Mouse (Mus musculus) limb, embryonic 14.5 days (tissue): ENCODE data around the gene Mtus2. TPM values are rescaled to one million over a fixed set of nuclear protein-coding genes. Genes with fewer than 3 reads are reported as not detected.

ENCODE experiments used
- ATAC-seq: fragments of 200-750 bp; cut with Nextera tagmentation; 2 replicates; pipeline ENCODE4 v1.8.0; 2017; ENCODE audit warnings: low read depth, moderate number of reproducible peaks, moderate TSS enrichment; ENCODE audit not compliant: low FRiP score
- DNase-seq: peaks from one replicate; pipeline ENCODE4 v3.0.0-alpha.2; 2015; ENCODE audit warnings: low spot score
- H3K27ac ChIP-seq: fragments of 300-500 bp; sonication (generic); replicated peaks from 2 replicates; pipeline ENCODE4 v1.5.1; 2014; ENCODE audit warnings: low read depth, mild to moderate bottlenecking, low read length, moderate library complexity, mixed read lengths
- H3K27me3 ChIP-seq: fragments of 300-500 bp; sonication (generic); 2 replicates; pipeline ENCODE4 v1.6.1; 2014; ENCODE audit warnings: low read length, mixed read lengths; ENCODE audit not compliant: control insufficient read depth, insufficient read depth
- H3K36me3 ChIP-seq: fragments of 300-500 bp; sonication (generic); 2 replicates; pipeline ENCODE4 v1.6.1; 2014; ENCODE audit warnings: mild to moderate bottlenecking, low read length, moderate library complexity, mixed read lengths; ENCODE audit not compliant: control insufficient read depth, insufficient read depth
- H3K4me1 ChIP-seq: fragments of 300-500 bp; sonication (generic); 2 replicates; pipeline ENCODE4 v1.6.1; 2014; ENCODE audit warnings: antibody characterized with exemption, low read length, mixed read lengths; ENCODE audit not compliant: control insufficient read depth, insufficient read depth
- H3K4me2 ChIP-seq: fragments of 300-500 bp; sonication (generic); replicated peaks from 2 replicates; pipeline ENCODE4 v1.6.1; 2014; ENCODE audit warnings: low read depth, mild to moderate bottlenecking, low read length, moderate library complexity; ENCODE audit not compliant: severe bottlenecking
- H3K4me3 ChIP-seq: fragments of 300-500 bp; sonication (generic); replicated peaks from 2 replicates; pipeline ENCODE4 v1.5.1; 2014; ENCODE audit warnings: low read length
- H3K9ac ChIP-seq: fragments of 300-500 bp; sonication (generic); 2 replicates; pipeline ENCODE4 v1.6.1; 2014; ENCODE audit warnings: mild to moderate bottlenecking, low read depth, low read length, moderate library complexity; ENCODE audit not compliant: severe bottlenecking
- H3K9me3 ChIP-seq: fragments of 300-500 bp; sonication (generic); 2 replicates; pipeline ENCODE4 v1.6.1; 2016; ENCODE audit warnings: low read length; ENCODE audit not compliant: control insufficient read depth
- POLR2A ChIP-seq: fragments of 200-500 bp; IDR thresholded peaks from 2 replicates; pipeline ENCODE4 v1.8.0; 2012; ENCODE audit warnings: inconsistent platforms, mild to moderate bottlenecking, moderate library complexity, borderline replicate concordance; ENCODE audit not compliant: insufficient read depth, insufficient read length; ENCODE audit errors: extremely low read depth
- WGBS: fragments of 180-500 bp; shearing (Covaris S2); extraction: QIAGEN DNeasy Blood & Tissue Kit; methylation state at CpG from one replicate; pipeline ENCODE4 v1.1.7; 2014; 5-methylcytosine and 5-hydroxymethylcytosine counted together
- polyA plus RNA-seq, 2 experiments: library from polyadenylated mRNA; depleted of rRNA in 1 of 2; stranded (reverse) in 1 of 2; unstranded in 1 of 2; fragments of >200 nt; fragmentation: Nextera tagmentation in 1 of 2; extraction: Ambion mirVana in 1 of 2; gene quantifications; 2 replicates each; pipeline versions ENCODE4 v1.2.1 to v1.2.3; 2012 to 2014

Mtus2 gene
- polyA plus RNA-seq, 2 experiments, result 3.2 to 5.5 TPM

DNA sequence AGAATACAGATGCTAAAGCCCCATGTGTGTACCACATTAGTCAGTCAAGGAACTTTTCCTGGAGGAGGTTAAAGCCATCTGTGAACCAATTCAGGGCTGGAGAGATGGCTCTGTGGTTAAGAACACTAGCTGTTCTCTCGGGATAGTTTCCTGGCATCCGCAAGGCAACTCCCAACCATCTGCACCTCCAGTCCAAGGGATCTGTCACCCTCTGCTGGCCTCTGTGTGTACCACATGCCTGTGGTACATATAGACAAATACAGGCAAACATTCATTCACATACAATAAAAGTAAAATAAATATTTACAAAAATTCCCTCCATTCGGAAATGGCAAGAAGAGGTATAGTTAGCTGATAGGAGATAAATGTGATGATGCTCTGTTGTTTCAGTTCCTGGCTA lies 184.5 kb downstream of the Mtus2 start:
- Histone ChIP-seq H3K4me2 (no peak overlapping the region), H3K27me3 (no peaks in the 10 kb centered on the region), H3K4me1 (no peaks in the 10 kb centered on the region), H3K36me3 (no peaks in the 10 kb centered on the region), H3K9ac (no peak overlapping the region), H3K27ac (no peak overlapping the region), H3K9me3 (no peaks in the 10 kb centered on the region), H3K4me3 (no peak overlapping the region)
- DNase-seq, result no peak
- TF ChIP-seq POLR2A, result no peak
- WGBS, result 89% methylated on average over 3 of the region's 3 CpGs
- ATAC-seq, result no peak

DNA sequence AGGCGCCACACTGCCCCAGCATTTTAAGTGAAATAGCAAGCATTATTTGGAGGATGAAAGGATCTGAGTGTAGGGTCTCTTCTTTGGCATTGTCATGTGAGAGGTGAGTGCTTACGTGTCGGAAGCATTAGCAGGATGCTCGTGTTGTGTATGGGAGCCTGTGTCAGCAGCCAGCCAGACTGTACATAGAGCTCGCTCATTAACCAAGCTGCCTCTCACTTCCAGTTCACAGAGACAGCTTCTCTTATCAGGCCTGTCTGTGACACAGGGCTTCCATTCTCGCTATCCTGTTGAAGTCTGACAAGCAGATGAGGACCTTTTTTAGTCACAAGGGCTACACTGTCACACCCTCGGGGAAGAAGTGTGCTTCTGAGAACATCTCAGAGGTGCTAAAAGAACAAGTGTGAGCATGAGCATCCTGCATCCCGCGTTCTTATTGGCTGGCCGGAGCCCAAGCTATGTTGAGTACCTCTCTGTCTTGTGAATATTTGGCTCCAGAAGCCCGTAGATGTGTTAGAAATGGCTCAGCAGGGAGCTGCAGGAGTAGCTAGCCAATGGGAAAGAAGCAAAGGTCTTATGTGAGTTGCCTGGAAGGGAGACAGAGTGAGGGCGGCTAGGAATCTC lies 189.2 kb downstream of the Mtus2 start:
- H3K9ac ChIP-seq, result no peak overlapping the region
- H3K27ac ChIP-seq, result no peak overlapping the region
- H3K27me3 ChIP-seq, result no peaks in the 10 kb centered on the region
- no peaks in the 10 kb centered on the region for H3K4me1 ChIP-seq
- H3K4me3 ChIP-seq, result no peak overlapping the region
- DNase-seq (no peak), ATAC-seq (peak; percentile 67)
- 76% methylated on average over 12 of the region's 12 CpGs for WGBS
- H3K36me3 ChIP-seq, result no peaks in the 10 kb centered on the region
- no peak overlapping the region for H3K4me2 ChIP-seq
- no peak for TF ChIP-seq POLR2A
- no peaks in the 10 kb centered on the region for H3K9me3 ChIP-seq

DNA sequence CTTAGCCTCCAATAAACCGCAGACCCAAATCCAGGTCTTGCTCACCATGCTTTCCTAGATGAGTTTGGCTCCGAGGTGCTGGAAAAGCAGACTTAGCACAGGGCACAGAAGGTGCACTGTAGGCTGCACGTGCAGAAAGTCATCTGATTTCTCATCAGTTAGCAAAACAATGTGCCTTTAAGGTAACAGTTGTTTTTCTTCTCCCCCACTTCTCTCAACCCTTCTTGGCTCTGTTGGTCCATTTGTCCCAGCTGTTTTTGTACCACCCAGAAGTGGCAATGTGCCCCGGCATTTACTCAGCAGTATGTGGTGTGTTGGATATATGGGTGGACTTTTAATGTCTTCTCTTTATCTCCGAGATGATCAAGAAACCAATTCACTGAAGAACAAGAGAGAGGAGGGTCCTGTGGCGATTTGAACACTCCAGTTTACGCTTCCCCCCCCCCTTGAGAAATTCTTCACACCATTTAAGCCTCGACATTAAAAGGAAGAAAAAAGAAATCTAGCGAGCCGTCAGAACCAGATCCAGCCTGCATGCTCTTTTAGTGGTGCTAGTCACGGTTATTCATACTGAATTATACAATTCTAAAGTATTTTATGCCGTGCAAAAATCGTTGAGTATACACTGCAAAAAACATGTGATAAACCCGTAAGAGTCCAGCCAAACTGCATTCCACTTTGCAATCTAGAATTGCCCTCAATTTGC lies 194.9 kb downstream of the Mtus2 start:
- H3K9ac ChIP-seq, result no peak overlapping the region
- H3K4me1 ChIP-seq, result peaks cover 14% of the 10 kb centered on the region; the same call in 1 of the 2 replicates
- H3K9me3 ChIP-seq, result no peaks in the 10 kb centered on the region
- TF ChIP-seq POLR2A, result no peak
- H3K27ac ChIP-seq, result no peak overlapping the region
- H3K4me3 ChIP-seq, result no peak overlapping the region
- H3K4me2 ChIP-seq, result no peak overlapping the region
- DNase-seq, result no peak
- ATAC-seq, result no peak
- no peaks in the 10 kb centered on the region for H3K27me3 ChIP-seq
- no peaks in the 10 kb centered on the region for H3K36me3 ChIP-seq
- WGBS, result 48% methylated on average over 14 of the region's 14 CpGs

DNA sequence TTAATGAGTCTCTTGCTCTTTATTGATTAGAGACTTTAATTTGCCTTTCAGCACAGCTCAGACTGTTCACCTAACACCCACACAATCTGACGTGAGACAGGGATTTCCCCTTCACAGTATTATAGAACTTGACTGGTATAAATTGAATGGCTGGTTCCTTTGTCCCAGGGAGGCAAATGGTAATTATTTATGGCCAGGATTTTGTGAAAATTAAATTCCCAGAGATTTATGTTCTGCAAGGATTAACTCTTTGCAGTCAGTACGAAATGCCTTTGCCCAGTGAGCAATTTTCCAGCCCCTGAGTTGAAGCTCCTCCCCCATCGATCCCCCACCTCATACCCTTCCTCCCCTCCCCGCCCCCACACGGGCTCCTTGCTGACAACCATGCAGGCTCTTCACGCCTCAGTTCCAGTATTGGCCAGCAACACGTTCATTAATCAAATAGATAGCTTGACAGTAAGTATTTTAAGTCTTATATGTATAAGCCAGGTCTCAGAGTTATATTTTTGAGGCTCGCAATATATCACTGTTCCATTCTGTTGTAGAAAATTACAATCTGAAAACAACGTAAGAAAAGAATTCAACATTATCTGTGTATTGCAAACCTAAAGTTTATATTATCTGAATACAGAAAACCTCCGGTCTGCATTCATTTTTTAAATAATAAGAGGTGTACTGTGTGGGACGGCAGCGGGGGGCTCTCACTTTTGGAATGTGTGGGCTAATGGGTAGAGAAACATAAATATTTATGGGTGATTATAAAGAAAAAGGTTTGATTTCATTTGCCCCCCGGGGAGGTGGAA lies 195.7 kb downstream of the Mtus2 start:
- Histone ChIP-seq H3K36me3 (no peaks in the 10 kb centered on the region), H3K4me2 (no peak overlapping the region), H3K4me3 (no peak overlapping the region), H3K9me3 (no peaks in the 10 kb centered on the region), H3K27me3 (no peaks in the 10 kb centered on the region), H3K27ac (no peak overlapping the region), H3K4me1 (peaks cover 14% of the 10 kb centered on the region; the same call in 1 of the 2 replicates), H3K9ac (no peak overlapping the region)
- TF ChIP-seq POLR2A, result no peak
- 51% methylated on average over 13 of the region's 13 CpGs for WGBS
- ATAC-seq (no peak), DNase-seq (no peak)

DNA sequence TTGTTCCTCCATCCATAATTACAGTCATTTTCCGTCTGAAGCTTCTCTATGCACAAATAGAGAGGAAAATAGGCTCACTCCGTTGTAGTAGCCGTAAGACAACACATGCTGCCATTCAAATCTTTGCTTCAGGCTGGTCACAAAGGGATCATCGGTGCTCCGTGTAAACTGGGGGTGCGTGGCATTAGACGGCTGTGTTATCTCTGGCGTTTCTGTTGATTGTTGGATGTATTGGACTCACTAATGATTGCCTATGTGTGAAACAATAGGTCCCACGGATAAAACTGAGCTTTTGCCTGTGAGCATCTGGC lies 196.2 kb downstream of the Mtus2 start:
- no peak overlapping the region for H3K27ac ChIP-seq
- H3K4me3 ChIP-seq, result no peak overlapping the region
- H3K4me1 ChIP-seq, result peaks cover 14% of the 10 kb centered on the region; the same call in 1 of the 2 replicates
- DNase-seq (no peak), ATAC-seq (no peak)
- no peak overlapping the region for H3K4me2 ChIP-seq
- no peaks in the 10 kb centered on the region for H3K36me3 ChIP-seq
- no peak for TF ChIP-seq POLR2A
- no peaks in the 10 kb centered on the region for H3K9me3 ChIP-seq
- H3K9ac ChIP-seq, result no peak overlapping the region
- no peaks in the 10 kb centered on the region for H3K27me3 ChIP-seq
- WGBS, result 61% methylated on average over 9 of the region's 9 CpGs
